Mouse (Mus musculus) R1 (cell line): ENCODE measurements around the gene Cyp2c55.

Experiments
- DNase-seq: peaks from one replicate; pipeline ENCODE4 v3.0.0-alpha.2; 2018; ENCODE audit warnings: low read depth, low spot score

Gene Cyp2c55

GRCm38 (mm10) chr19:39006715-39007114 lies at the start of gene Cyp2c55:
Gene Cyp2c55, plus strand, starts transcription at chr19:39007019.
- no peak for DNase-seq

GRCm38 (mm10) chr19:38970741-38971140 lies 36.1 kb upstream of the Cyp2c55 start:
- DNase-seq: peak; percentile 41

- no peak for DNase-seq
Observed at GRCm38 (mm10) chr19:38972581-38972980, 34.2 kb upstream of the Cyp2c55 start.

GRCm38 (mm10) chr19:38973666-38974065 lies 33.2 kb upstream of the Cyp2c55 start:
- DNase-seq: peak; percentile 51

- peak; percentile 64 for DNase-seq
Observed at GRCm38 (mm10) chr19:38976269-38976668, 30.6 kb upstream of the Cyp2c55 start.

GRCm38 (mm10) chr19:38981966-38982365 lies 24.9 kb upstream of the Cyp2c55 start:
- peak; percentile 77 for DNase-seq

GRCm38 (mm10) chr19:38998248-38998647 lies 8.6 kb upstream of the Cyp2c55 start:
- no peak for DNase-seq

GRCm38 (mm10) chr19:38998676-38999075 lies 8.1 kb upstream of the Cyp2c55 start:
- DNase-seq: no peak

GRCm38 (mm10) chr19:39005132-39005531 lies 1.7 kb upstream of the Cyp2c55 start:
- no peak for DNase-seq

- DNase-seq: no peak
Observed at GRCm38 (mm10) chr19:39057928-39058327, 51.1 kb downstream of the Cyp2c55 start.

GRCm38 (mm10) chr19:39060719-39061118 lies 53.9 kb downstream of the Cyp2c55 start, which contains the start of gene Cyp2c65:
Gene Cyp2c65, plus strand, starts transcription at chr19:39061015.
- DNase-seq: no peak
